Mouse (Mus musculus) embryonic fibroblast, embryonic 13.5 days (primary cell): ENCODE measurements around the gene Atp5f1.

Source experiments
- CTCF ChIP-seq: IDR thresholded peaks from 2 replicates; pipeline ENCODE4 v1.5.1; 2011; ENCODE audit warnings: mild to moderate bottlenecking, control low read depth, low read length, moderate library complexity, borderline replicate concordance; ENCODE audit not compliant: insufficient read depth
- POLR2A ChIP-seq: IDR thresholded peaks from 2 replicates; pipeline ENCODE4 v1.6.1; 2011; ENCODE audit warnings: low read depth, mild to moderate bottlenecking, control low read depth, low read length, moderate library complexity

- no peak for TF ChIP-seq CTCF
- no peak for TF ChIP-seq POLR2A
These were observed 28.8 kb downstream of the Atp5f1 start for GRCm38 (mm10) chr3:105931095-105931494.
